Mouse (Mus musculus) kidney, postnatal 0 days (tissue): ENCODE results near the gene 4930595D18Rik. TPM values are rescaled to one million over a fixed set of nuclear protein-coding genes. Genes with fewer than 3 reads are reported as not detected.

Experiments
- ATAC-seq: fragments of 200-750 bp; cut with Nextera tagmentation; replicated peaks from 2 replicates; pipeline ENCODE4 v1.8.0; 2017; ENCODE audit warnings: low read depth, moderate number of reproducible peaks, moderate TSS enrichment, moderate library complexity; ENCODE audit not compliant: low FRiP score
- DNase-seq: peaks from one replicate; pipeline ENCODE4 v3.0.0-alpha.2; 2016; ENCODE audit warnings: low spot score
- H3K27ac ChIP-seq: fragments of 300-500 bp; sonication (generic); 2 replicates; pipeline ENCODE4 v1.5.1; 2014; ENCODE audit warnings: mild to moderate bottlenecking
- H3K27me3 ChIP-seq: fragments of 300-500 bp; sonication (generic); 2 replicates; pipeline ENCODE4 v1.6.1; 2014; ENCODE audit warnings: low read length, mixed read lengths; ENCODE audit not compliant: insufficient read depth
- H3K36me3 ChIP-seq: fragments of 300-500 bp; sonication (generic); 2 replicates; pipeline ENCODE4 v1.6.1; 2014; ENCODE audit warnings: low read length, mixed read lengths; ENCODE audit not compliant: insufficient read depth
- H3K4me1 ChIP-seq: fragments of 300-500 bp; sonication (generic); replicated peaks from 2 replicates; pipeline ENCODE4 v1.6.1; 2014; ENCODE audit warnings: antibody characterized with exemption, low read length, mixed read lengths; ENCODE audit not compliant: insufficient read depth
- H3K4me2 ChIP-seq: fragments of 300-500 bp; sonication (generic); 2 replicates; pipeline ENCODE4 v1.6.1; 2014; ENCODE audit warnings: mild to moderate bottlenecking, low read length, moderate library complexity, mixed read lengths
- H3K4me3 ChIP-seq: fragments of 300-500 bp; sonication (generic); replicated peaks from 2 replicates; pipeline ENCODE4 v1.5.1; 2014; ENCODE audit warnings: low read depth, low read length
- H3K9ac ChIP-seq: fragments of 300-500 bp; sonication (generic); 2 replicates; pipeline ENCODE4 v1.6.1; 2014; ENCODE audit warnings: low read depth, low read length
- H3K9me3 ChIP-seq: fragments of 300-500 bp; sonication (generic); replicated peaks from 2 replicates; pipeline ENCODE4 v1.6.1; 2016; ENCODE audit warnings: low read length, inconsistent platforms, mixed read lengths
- CTCF ChIP-seq: IDR thresholded peaks from 2 replicates; pipeline ENCODE4 v1.5.1; 2016; ENCODE audit warnings: antibody characterized with exemption, low read depth, mild to moderate bottlenecking, moderate library complexity
- WGBS: fragments of 180-500 bp; shearing (Covaris S2); extraction: QIAGEN DNeasy Blood & Tissue Kit; methylation state at CpG from one replicate; pipeline ENCODE4 v1.1.7; 2014; 5-methylcytosine and 5-hydroxymethylcytosine counted together
- polyA plus RNA-seq: library from polyadenylated mRNA; unstranded; fragments of >200 nt; fragmentation: Nextera tagmentation; extraction: Ambion mirVana; gene quantifications from 2 replicates; pipeline ENCODE4 v1.2.1, GENCODE M21; 2015

4930595D18Rik gene
- polyA plus RNA-seq, 1 experiment from 2014 or later: not detected

GRCm38 (mm10) chr12:111190891-111191290 lies 6.6 kb upstream of the 4930595D18Rik start:
- Histone ChIP-seq H3K27ac (no peak overlapping the region), H3K9me3 (no peaks in the 10 kb centered on the region), H3K4me2 (no peak overlapping the region), H3K4me3 (no peak overlapping the region), H3K27me3 (no peaks in the 10 kb centered on the region), H3K36me3 (no peaks in the 10 kb centered on the region), H3K4me1 (0 out of 2 replicates have a peak, but pooled peaks cover 9% of the 10 kb centered on the region), H3K9ac (no peak overlapping the region)
- TF ChIP-seq CTCF: no peak
- no peak for DNase-seq
- ATAC-seq: no peak
- WGBS: 54% methylated on average over 2 of the region's 2 CpGs

- no peaks in the 10 kb centered on the region for H3K27me3 ChIP-seq
- DNase-seq: no peak
- no peaks in the 10 kb centered on the region for H3K9me3 ChIP-seq
- H3K36me3 ChIP-seq: no peaks in the 10 kb centered on the region
- H3K4me1 ChIP-seq: 0 out of 2 replicates have a peak, but pooled peaks cover 9% of the 10 kb centered on the region
- H3K4me3 ChIP-seq: no peak overlapping the region
- TF ChIP-seq CTCF: no peak
- H3K4me2 ChIP-seq: no peak overlapping the region
- no peak for ATAC-seq
- 84% methylated on average over 5 of the region's 5 CpGs for WGBS
- H3K27ac ChIP-seq: no peak overlapping the region
- H3K9ac ChIP-seq: no peak overlapping the region
Observed at GRCm38 (mm10) chr12:111190355-111190754, 6.1 kb upstream of the 4930595D18Rik start.

- no peak overlapping the region for H3K4me2 ChIP-seq
- ATAC-seq: no peak
- H3K36me3 ChIP-seq: no peaks in the 10 kb centered on the region
- no peak overlapping the region for H3K27ac ChIP-seq
- no peak overlapping the region for H3K4me3 ChIP-seq
- 89% methylated on average over 4 of the region's 4 CpGs for WGBS
- 0 out of 2 replicates have a peak, but pooled peaks cover 9% of the 10 kb centered on the region for H3K4me1 ChIP-seq
- no peak overlapping the region for H3K9ac ChIP-seq
- H3K9me3 ChIP-seq: no peaks in the 10 kb centered on the region
- no peaks in the 10 kb centered on the region for H3K27me3 ChIP-seq
- TF ChIP-seq CTCF: no peak
- no peak for DNase-seq
Observed at GRCm38 (mm10) chr12:111188295-111188694, 4.0 kb upstream of the 4930595D18Rik start.

- Histone ChIP-seq H3K27ac (no peak overlapping the region), H3K36me3 (no peaks in the 10 kb centered on the region), H3K27me3 (no peaks in the 10 kb centered on the region), H3K9ac (no peak overlapping the region), H3K4me2 (no peak overlapping the region), H3K9me3 (no peaks in the 10 kb centered on the region), H3K4me1 (0 out of 2 replicates have a peak, but pooled peaks cover 9% of the 10 kb centered on the region), H3K4me3 (no peak overlapping the region)
- DNase-seq: no peak
- no peak for ATAC-seq
- 75% methylated on average over 3 of the region's 3 CpGs for WGBS
- no peak for TF ChIP-seq CTCF
Observed at GRCm38 (mm10) chr12:111186986-111187385, 2.7 kb upstream of the 4930595D18Rik start.

- Histone ChIP-seq H3K27ac (no peak overlapping the region), H3K36me3 (no peaks in the 10 kb centered on the region), H3K4me3 (no peak overlapping the region), H3K9ac (no peak overlapping the region), H3K4me2 (no peak overlapping the region), H3K9me3 (no peaks in the 10 kb centered on the region), H3K4me1 (no peaks in the 10 kb centered on the region), H3K27me3 (no peaks in the 10 kb centered on the region)
- no peak for TF ChIP-seq CTCF
- DNase-seq (no peak), ATAC-seq (no peak)
- 93% methylated on average over 6 of the region's 6 CpGs for WGBS
Observed at GRCm38 (mm10) chr12:111182378-111182777, 1.9 kb downstream of the 4930595D18Rik start.

- no peaks in the 10 kb centered on the region for H3K27me3 ChIP-seq
- H3K27ac ChIP-seq: no peak overlapping the region
- no peak for TF ChIP-seq CTCF
- no peak for ATAC-seq
- no peak for DNase-seq
- H3K4me3 ChIP-seq: no peak overlapping the region
- H3K4me1 ChIP-seq: no peaks in the 10 kb centered on the region
- no peaks in the 10 kb centered on the region for H3K9me3 ChIP-seq
- no peaks in the 10 kb centered on the region for H3K36me3 ChIP-seq
- WGBS: 79% methylated on average over 5 of the region's 5 CpGs
- H3K4me2 ChIP-seq: no peak overlapping the region
- no peak overlapping the region for H3K9ac ChIP-seq
Observed at GRCm38 (mm10) chr12:111181848-111182247, 2.4 kb downstream of the 4930595D18Rik start.

- Histone ChIP-seq H3K36me3 (no peaks in the 10 kb centered on the region), H3K9me3 (no peaks in the 10 kb centered on the region), H3K27me3 (no peaks in the 10 kb centered on the region), H3K4me2 (no peak overlapping the region), H3K9ac (no peak overlapping the region), H3K4me1 (no peaks in the 10 kb centered on the region), H3K27ac (no peak overlapping the region), H3K4me3 (no peak overlapping the region)
- ATAC-seq: no peak
- no peak for TF ChIP-seq CTCF
- 77% methylated on average over 4 of the region's 4 CpGs for WGBS
- no peak for DNase-seq
Observed at GRCm38 (mm10) chr12:111178772-111179171, 5.5 kb downstream of the 4930595D18Rik start.
